Mouse (Mus musculus) kidney, postnatal 0 days (tissue): ENCODE results near the gene Slc9a2. TPM values are rescaled to one million over a fixed set of nuclear protein-coding genes. Genes with fewer than 3 reads are reported as not detected.

ENCODE experiments used
- ATAC-seq: fragments of 200-750 bp; cut with Nextera tagmentation; replicated peaks from 2 replicates; pipeline ENCODE4 v1.8.0; 2017; ENCODE audit warnings: low read depth, moderate number of reproducible peaks, moderate TSS enrichment, moderate library complexity; ENCODE audit not compliant: low FRiP score
- DNase-seq: peaks from one replicate; pipeline ENCODE4 v3.0.0-alpha.2; 2016; ENCODE audit warnings: low spot score
- H3K27ac ChIP-seq: fragments of 300-500 bp; sonication (generic); 2 replicates; pipeline ENCODE4 v1.5.1; 2014; ENCODE audit warnings: mild to moderate bottlenecking
- H3K27me3 ChIP-seq: fragments of 300-500 bp; sonication (generic); 2 replicates; pipeline ENCODE4 v1.6.1; 2014; ENCODE audit warnings: low read length, mixed read lengths; ENCODE audit not compliant: insufficient read depth
- H3K36me3 ChIP-seq: fragments of 300-500 bp; sonication (generic); 2 replicates; pipeline ENCODE4 v1.6.1; 2014; ENCODE audit warnings: low read length, mixed read lengths; ENCODE audit not compliant: insufficient read depth
- H3K4me1 ChIP-seq: fragments of 300-500 bp; sonication (generic); replicated peaks from 2 replicates; pipeline ENCODE4 v1.6.1; 2014; ENCODE audit warnings: antibody characterized with exemption, low read length, mixed read lengths; ENCODE audit not compliant: insufficient read depth
- H3K4me2 ChIP-seq: fragments of 300-500 bp; sonication (generic); 2 replicates; pipeline ENCODE4 v1.6.1; 2014; ENCODE audit warnings: mild to moderate bottlenecking, low read length, moderate library complexity, mixed read lengths
- H3K4me3 ChIP-seq: fragments of 300-500 bp; sonication (generic); replicated peaks from 2 replicates; pipeline ENCODE4 v1.5.1; 2014; ENCODE audit warnings: low read depth, low read length
- H3K9ac ChIP-seq: fragments of 300-500 bp; sonication (generic); 2 replicates; pipeline ENCODE4 v1.6.1; 2014; ENCODE audit warnings: low read depth, low read length
- H3K9me3 ChIP-seq: fragments of 300-500 bp; sonication (generic); replicated peaks from 2 replicates; pipeline ENCODE4 v1.6.1; 2016; ENCODE audit warnings: low read length, inconsistent platforms, mixed read lengths
- CTCF ChIP-seq: IDR thresholded peaks from 2 replicates; pipeline ENCODE4 v1.5.1; 2016; ENCODE audit warnings: antibody characterized with exemption, low read depth, mild to moderate bottlenecking, moderate library complexity
- WGBS: fragments of 180-500 bp; shearing (Covaris S2); extraction: QIAGEN DNeasy Blood & Tissue Kit; methylation state at CpG from one replicate; pipeline ENCODE4 v1.1.7; 2014; 5-methylcytosine and 5-hydroxymethylcytosine counted together
- polyA plus RNA-seq: library from polyadenylated mRNA; unstranded; fragments of >200 nt; fragmentation: Nextera tagmentation; extraction: Ambion mirVana; gene quantifications from 2 replicates; pipeline ENCODE4 v1.2.1, GENCODE M21; 2015

Gene Slc9a2
- polyA plus RNA-seq, 1 experiment from 2014 or later = 6.4 TPM

- no peak overlapping the region for H3K9ac ChIP-seq
- H3K4me2 ChIP-seq = no peak overlapping the region
- no peak for TF ChIP-seq CTCF
- no peak overlapping the region for H3K27ac ChIP-seq
- H3K4me3 ChIP-seq = no peak overlapping the region
- H3K36me3 ChIP-seq = no peaks in the 10 kb centered on the region
- DNase-seq (no peak), ATAC-seq (no peak)
- no peaks in the 10 kb centered on the region for H3K27me3 ChIP-seq
- H3K9me3 ChIP-seq = no peaks in the 10 kb centered on the region
- WGBS = 92% methylated on average over 18 of the region's 18 CpGs
- 0 out of 2 replicates have a peak, but pooled peaks cover 4% of the 10 kb centered on the region for H3K4me1 ChIP-seq
These were observed 87.2 kb downstream of the Slc9a2 start for GRCm38 (mm10) chr1:40767588-40767987.

GRCm38 (mm10) chr1:40768606-40769005 is 88.2 kb downstream of the Slc9a2 start:
- Histone ChIP-seq H3K27ac (no peak overlapping the region), H3K9me3 (no peaks in the 10 kb centered on the region), H3K4me1 (0 out of 2 replicates have a peak, but pooled peaks cover 4% of the 10 kb centered on the region), H3K4me3 (no peak overlapping the region), H3K4me2 (no peak overlapping the region), H3K27me3 (no peaks in the 10 kb centered on the region), H3K9ac (no peak overlapping the region), H3K36me3 (0 out of 2 replicates have a peak, but pooled peaks cover 4% of the 10 kb centered on the region)
- 26% methylated on average over 6 of the region's 6 CpGs for WGBS
- peak; percentile 86 for TF ChIP-seq CTCF
- peak; percentile 55 for ATAC-seq
- DNase-seq = peak; percentile 68

GRCm38 (mm10) chr1:40769331-40769894 is 89.0 kb downstream of the Slc9a2 start:
- DNase-seq = no peak
- Histone ChIP-seq H3K9ac (no peak overlapping the region), H3K4me3 (no peak overlapping the region), H3K36me3 (0 out of 2 replicates have a peak, but pooled peaks cover 7% of the 10 kb centered on the region), H3K27me3 (no peaks in the 10 kb centered on the region), H3K4me1 (0 out of 2 replicates have a peak, but pooled peaks cover 4% of the 10 kb centered on the region), H3K27ac (peak overlapping the region; percentile 36; the same call in 1 of the 2 replicates), H3K9me3 (no peaks in the 10 kb centered on the region), H3K4me2 (no peak overlapping the region)
- TF ChIP-seq CTCF = no peak
- peak; percentile 85 for ATAC-seq
- 31% methylated on average over 4 of the region's 4 CpGs for WGBS

GRCm38 (mm10) chr1:40771196-40771970 is 91.0 kb downstream of the Slc9a2 start:
- no peak overlapping the region for H3K4me3 ChIP-seq
- 93% methylated on average over 7 of the region's 7 CpGs for WGBS
- H3K27me3 ChIP-seq = no peaks in the 10 kb centered on the region
- no peak overlapping the region for H3K9ac ChIP-seq
- TF ChIP-seq CTCF = no peak
- no peak overlapping the region for H3K27ac ChIP-seq
- no peaks in the 10 kb centered on the region for H3K9me3 ChIP-seq
- H3K36me3 ChIP-seq = 0 out of 2 replicates have a peak, but pooled peaks cover 7% of the 10 kb centered on the region
- no peak for DNase-seq
- H3K4me1 ChIP-seq = 0 out of 2 replicates have a peak, but pooled peaks cover 4% of the 10 kb centered on the region
- no peak overlapping the region for H3K4me2 ChIP-seq
- ATAC-seq = no peak

GRCm38 (mm10) chr1:40773234-40773633 is 92.9 kb downstream of the Slc9a2 start:
- no peak for TF ChIP-seq CTCF
- Histone ChIP-seq H3K27ac (no peak overlapping the region), H3K9ac (no peak overlapping the region), H3K4me3 (no peak overlapping the region), H3K9me3 (no peaks in the 10 kb centered on the region), H3K4me2 (no peak overlapping the region), H3K4me1 (0 out of 2 replicates have a peak, but pooled peaks cover 4% of the 10 kb centered on the region), H3K27me3 (no peaks in the 10 kb centered on the region), H3K36me3 (0 out of 2 replicates have a peak, but pooled peaks cover 7% of the 10 kb centered on the region)
- no peak for ATAC-seq
- no peak for DNase-seq
- 85% methylated on average over 5 of the region's 5 CpGs for WGBS

GRCm38 (mm10) chr1:40774040-40774439 is 93.7 kb downstream of the Slc9a2 start:
- no peak for TF ChIP-seq CTCF
- Histone ChIP-seq H3K27ac (no peak overlapping the region), H3K27me3 (no peaks in the 10 kb centered on the region), H3K9ac (no peak overlapping the region), H3K4me3 (no peak overlapping the region), H3K36me3 (0 out of 2 replicates have a peak, but pooled peaks cover 12% of the 10 kb centered on the region), H3K4me2 (no peak overlapping the region), H3K4me1 (0 out of 2 replicates have a peak, but pooled peaks cover 4% of the 10 kb centered on the region), H3K9me3 (no peaks in the 10 kb centered on the region)
- DNase-seq (no peak), ATAC-seq (no peak)
- 95% methylated on average over 10 of the region's 10 CpGs for WGBS
